Mouse (Mus musculus): ENCODE measurements around the gene Cdk5rap2.

- no peak for TF ChIP-seq CTCF (IDR thresholded peaks at IDR 0.05; ENCODE audit: low read depth)
- TF ChIP-seq EP300 (IDR thresholded peaks at IDR 0.05; ENCODE audit: low read depth), result no peak
These were observed 13.5 kb downstream of the Cdk5rap2 start for GRCm38 (mm10) chr4:70396701-70397100.

Data from liver, postnatal 0 days (tissue).